Mouse (Mus musculus) bone marrow macrophage, adult 2 months (primary cell): Measurements from ENCODE around the gene Gm21812. TPM values are rescaled to one million over a fixed set of nuclear protein-coding genes. Genes with fewer than 3 reads are reported as not detected.
"Not testable (repeated sequence)": the region's sequence is repeated elsewhere in the genome, so short reads cannot be mapped to it uniquely, and the experiment has no call there.

ENCODE experiments used
- H3K27ac ChIP-seq: 2 replicates; pipeline ENCODE4 v1.5.1; 2012; ENCODE audit warnings: low read depth, low read length; ENCODE audit not compliant: insufficient read depth
- H3K4me1 ChIP-seq: 2 replicates; pipeline ENCODE4 v1.6.1; 2012; ENCODE audit warnings: low read length; ENCODE audit not compliant: control insufficient read depth, insufficient read depth
- H3K4me3 ChIP-seq: 2 replicates; pipeline ENCODE4 v1.5.1; 2012; ENCODE audit warnings: mild to moderate bottlenecking, low read length, moderate library complexity; ENCODE audit not compliant: insufficient read depth
- polyA plus RNA-seq: library from polyadenylated mRNA; stranded (reverse); fragments of >200 nt; gene quantifications from 2 replicates; pipeline ENCODE4 v1.2.4, GENCODE M21; 2012; ENCODE audit not compliant: missing spikeins, insufficient read depth, insufficient read length

Gene Gm21812
- not detected in 2 replicates for polyA plus RNA-seq

- not testable (repeated sequence) for H3K4me1 ChIP-seq, H3K4me3 ChIP-seq, H3K27ac ChIP-seq
Measured at GRCm38 (mm10) chrY:9347084-9347483, at the start of gene Gm21812. Gene Gm21812 (minus strand): TSS chrY:9347184.

Other genes with a start within 250 kb of the Gm21812 start
- gene Gm21292, start 213.3 kb downstream of the Gm21812 start, polyA plus RNA-seq = not detected in 2 replicates
- gene Gm21721, start 145.0 kb downstream of the Gm21812 start, polyA plus RNA-seq = not detected in 2 replicates
- gene Gm21874, start 69.0 kb upstream of the Gm21812 start, polyA plus RNA-seq = not detected in 2 replicates